Mouse (Mus musculus): Measurements from ENCODE around the gene Cenpa. TPM values are rescaled to one million over a fixed set of nuclear protein-coding genes. Genes with fewer than 3 reads are reported as not detected.

Gene Cenpa
- 17.1 and 27.2 TPM in 2 replicates for polyA plus RNA-seq (2012; rRNA removed; ENCODE audit: low replicate concordance)

GRCm38 (mm10) chr5:30666391-30667195, at the start of gene Cenpa:
Cenpa (plus strand) TSS chr5:30666777.

GRCm38 (mm10) chr5:30647815-30648560, 18.6 kb upstream of the Cenpa start, which contains the start of gene Slc35f6:
Slc35f6 (plus strand) TSS chr5:30647933.

GRCm38 (mm10) chr5:30711147-30712001, 44.8 kb downstream of the Cenpa start, which contains the start of gene Dpysl5:
Dpysl5 (plus strand) TSS chr5:30711564.

Other genes starting within 250 kb of the Cenpa start
- 0.29 and 0.34 TPM in 2 replicates for gene Otof, start 204.8 kb upstream of the Cenpa start, polyA plus RNA-seq (2012; rRNA removed; ENCODE audit: low replicate concordance)
- gene 1700001C02Rik, start 200.7 kb upstream of the Cenpa start, polyA plus RNA-seq (2012; rRNA removed; ENCODE audit: low replicate concordance): not detected in 2 replicates
- gene Cib4, start 120.9 kb upstream of the Cenpa start, polyA plus RNA-seq (2012; rRNA removed; ENCODE audit: low replicate concordance): 0.45 TPM in 1 of 2 replicates, not detected in the other
- gene Kcnk3, start 78.6 kb upstream of the Cenpa start, polyA plus RNA-seq (2012; rRNA removed; ENCODE audit: low replicate concordance): 153 TPM in 2 replicates
- gene Slc35f6, start 18.8 kb upstream of the Cenpa start, polyA plus RNA-seq (2012; rRNA removed; ENCODE audit: low replicate concordance): 103 and 106 TPM in 2 replicates
- 1.1 and 1.2 TPM in 2 replicates for gene Dpysl5, start 44.8 kb downstream of the Cenpa start, polyA plus RNA-seq (2012; rRNA removed; ENCODE audit: low replicate concordance)
- gene Mapre3, start 147.9 kb downstream of the Cenpa start, polyA plus RNA-seq (2012; rRNA removed; ENCODE audit: low replicate concordance): 42.4 and 51.9 TPM in 2 replicates
- 94.4 and 99.5 TPM in 2 replicates for gene Tmem214, start 201.2 kb downstream of the Cenpa start, polyA plus RNA-seq (2012; rRNA removed; ENCODE audit: low replicate concordance)
- gene Agbl5, start 221.9 kb downstream of the Cenpa start, polyA plus RNA-seq (2012; rRNA removed; ENCODE audit: low replicate concordance): 9.7 and 14.6 TPM in 2 replicates
- 171 and 178 TPM in 2 replicates for gene Ost4, start 241.0 kb downstream of the Cenpa start, polyA plus RNA-seq (2012; rRNA removed; ENCODE audit: low replicate concordance)
- gene Emilin1, start 246.6 kb downstream of the Cenpa start, polyA plus RNA-seq (2012; rRNA removed; ENCODE audit: low replicate concordance): 27.5 and 46.9 TPM in 2 replicates